Mouse (Mus musculus) heart, adult 2 months (tissue): ENCODE data around the gene Mink1.
"Not testable (repeated sequence)": the region's sequence is repeated elsewhere in the genome, so short reads cannot be mapped to it uniquely, and the experiment has no call there.

Experiments used
- CTCF ChIP-seq: fragments of 200-600 bp; IDR thresholded peaks from 2 replicates; pipeline ENCODE4 v1.8.1; 2022; ENCODE audit warnings: antibody characterized with exemption, mild to moderate bottlenecking, moderate library complexity
- POLR2A ChIP-seq: fragments of 200-500 bp; IDR thresholded peaks from 2 replicates; pipeline ENCODE4 v1.6.1; 2011; ENCODE audit warnings: mild to moderate bottlenecking, low read depth, low read length, control low read depth; ENCODE audit not compliant: insufficient read depth

- 0 out of 2 replicates have a peak, but pooled peaks have one; percentile 15 for TF ChIP-seq CTCF
- not testable (repeated sequence) for TF ChIP-seq POLR2A
Observed at GRCm38 (mm10) chr11:70523306-70523989, 39.2 kb upstream of the Mink1 start.
